Mouse (Mus musculus): ENCODE measurements around the gene Lrrc32. TPM values are rescaled to one million over a fixed set of nuclear protein-coding genes. Genes with fewer than 3 reads are reported as not detected.
A peak's percentile ranks its signal among the peaks of the same experiment; 100 is the strongest.

The Lrrc32 gene
- total RNA-seq, 2 experiments from 2014 or later, result 17.9 to 18.7 TPM

- intact Hi-C loops (cut with DNase I), result no loop called here
- DNase-seq, result peak; percentile 55 to 60
These were observed 15.7 kb downstream of the Lrrc32 start for GRCm38 (mm10) chr7:98504726-98505314.

GRCm38 (mm10) chr7:98505664-98506063, 16.6 kb downstream of the Lrrc32 start:
- intact Hi-C loops (cut with DNase I), result no loop called here
- DNase-seq, result no peak

- intact Hi-C loops (cut with DNase I), result no loop called here
- no peak for DNase-seq
These were observed 22.2 kb downstream of the Lrrc32 start for GRCm38 (mm10) chr7:98510961-98511958.

GRCm38 (mm10) chr7:98513251-98513650, 24.2 kb downstream of the Lrrc32 start:
- DNase-seq, result no peak
- intact Hi-C loops (cut with DNase I), result no loop called here

- intact Hi-C loops (cut with DNase I), result no loop called here
- no peak for DNase-seq
These were observed 33.5 kb downstream of the Lrrc32 start for GRCm38 (mm10) chr7:98522576-98522975.

GRCm38 (mm10) chr7:98523070-98523812, 34.2 kb downstream of the Lrrc32 start:
- intact Hi-C loops (cut with DNase I), result no loop called here
- peak; percentile 70 to 75 for DNase-seq

GRCm38 (mm10) chr7:98523813-98524361, 34.8 kb downstream of the Lrrc32 start:
- DNase-seq, result peak; percentile 54 to 72

GRCm38 (mm10) chr7:98524401-98524800, 35.3 kb downstream of the Lrrc32 start:
- intact Hi-C loops (cut with DNase I), result no loop called here
- no peak for DNase-seq

More at GRCm38 (mm10) chr7:98523813-98524361, 34.8 kb downstream of the Lrrc32 start:
- intact Hi-C loops (cut with DNase I), result no loop called here

- intact Hi-C loops (cut with DNase I), result no loop called here
These were observed 36.0 kb downstream of the Lrrc32 start for GRCm38 (mm10) chr7:98524869-98525699.

GRCm38 (mm10) chr7:98527085-98527484, 38.0 kb downstream of the Lrrc32 start:
- DNase-seq, result no peak
- intact Hi-C loops (cut with DNase I), result no loop called here

More at GRCm38 (mm10) chr7:98524869-98525699, 36.0 kb downstream of the Lrrc32 start:
- DNase-seq, result no peak

- DNase-seq, result no peak
- intact Hi-C loops (cut with DNase I), result no loop called here
These were observed 42.5 kb downstream of the Lrrc32 start for GRCm38 (mm10) chr7:98531612-98532011.

- DNase-seq, result no peak
- intact Hi-C loops (cut with DNase I), result no loop called here
These were observed 43.9 kb downstream of the Lrrc32 start for GRCm38 (mm10) chr7:98532981-98533380.

GRCm38 (mm10) chr7:98534432-98534855, 45.4 kb downstream of the Lrrc32 start:
- no peak for DNase-seq
- intact Hi-C loops (cut with DNase I), result no loop called here

- no peak for DNase-seq
- intact Hi-C loops (cut with DNase I), result no loop called here
These were observed 46.1 kb downstream of the Lrrc32 start for GRCm38 (mm10) chr7:98535191-98535590.

GRCm38 (mm10) chr7:98535882-98536281, 46.8 kb downstream of the Lrrc32 start:
- peak in 1 of 2 experiments; percentile 57 for DNase-seq
- intact Hi-C loops (cut with DNase I), result no loop called here

- DNase-seq, result no peak
These were observed 48.3 kb downstream of the Lrrc32 start for GRCm38 (mm10) chr7:98537210-98537966.

GRCm38 (mm10) chr7:98537967-98538573, 49.0 kb downstream of the Lrrc32 start:
- DNase-seq, result no peak
- intact Hi-C loops (cut with DNase I), result no loop called here

More at GRCm38 (mm10) chr7:98537210-98537966, 48.3 kb downstream of the Lrrc32 start:
- intact Hi-C loops (cut with DNase I), result no loop called here

- no peak for DNase-seq
- intact Hi-C loops (cut with DNase I), result no loop called here
These were observed 51.8 kb downstream of the Lrrc32 start for GRCm38 (mm10) chr7:98540879-98541278.

GRCm38 (mm10) chr7:98541564-98541963, 52.5 kb downstream of the Lrrc32 start:
- intact Hi-C loops (cut with DNase I), result no loop called here
- no peak for DNase-seq

Data from heart, postnatal 10 days (tissue).